Mouse (Mus musculus) cerebellum, adult 2 months (tissue): Measurements from ENCODE around the gene Ccdc78. TPM values are rescaled to one million over a fixed set of nuclear protein-coding genes. Genes with fewer than 3 reads are reported as not detected.

Experiments
- DNase-seq, 2 experiments: peaks; one replicate each; pipeline ENCODE4 v3.0.0; 2021
- H3K27ac ChIP-seq: fragments of 200-500 bp; 2 replicates; pipeline ENCODE4 v1.5.1; 2012; ENCODE audit warnings: low read length, control low read depth, inconsistent platforms; ENCODE audit not compliant: insufficient read depth
- H3K27me3 ChIP-seq: fragments of 200-500 bp; 2 replicates; pipeline ENCODE4 v1.6.1; 2012; ENCODE audit warnings: inconsistent platforms, mild to moderate bottlenecking, low read length, moderate library complexity; ENCODE audit not compliant: control insufficient read depth, insufficient read depth
- H3K4me1 ChIP-seq: fragments of 200-500 bp; 2 replicates; pipeline ENCODE4 v1.6.1; 2011; ENCODE audit warnings: low read length; ENCODE audit not compliant: control insufficient read depth, insufficient read depth
- H3K4me3 ChIP-seq: fragments of 200-500 bp; replicated peaks from 2 replicates; pipeline ENCODE3; 2011; ENCODE audit warnings: mild to moderate bottlenecking, low read depth, low read length, control low read depth; ENCODE audit not compliant: insufficient read depth
- CTCF ChIP-seq: fragments of 200-500 bp; IDR thresholded peaks from 2 replicates; pipeline ENCODE4 v1.5.1; 2011; ENCODE audit warnings: low read depth, mild to moderate bottlenecking, control low read depth, low read length, moderate library complexity, borderline replicate concordance; ENCODE audit not compliant: insufficient read depth
- POLR2A ChIP-seq: fragments of 200-500 bp; IDR thresholded peaks from 2 replicates; pipeline ENCODE4 v1.6.1; 2011; ENCODE audit warnings: low read length, control low read depth, borderline replicate concordance; ENCODE audit not compliant: insufficient read depth
- WGBS: fragments of 180-500 bp; shearing (Covaris S2); methylation state at CpG from one replicate; pipeline ENCODE4 v1.1.7; 2018; 5-methylcytosine and 5-hydroxymethylcytosine counted together
- polyA plus RNA-seq: library from polyadenylated mRNA; depleted of rRNA; stranded (reverse); fragments of >200 nt; gene quantifications from 2 replicates; pipeline ENCODE4 v1.2.3, GENCODE M21; 2012

The Ccdc78 gene
- polyA plus RNA-seq, 1 experiment, result 0.47 TPM

GRCm38 (mm10) chr17:25823452-25823851 lies 37.1 kb downstream of the Ccdc78 start, which contains the start of gene Wdr24:
Wdr24 (plus strand) TSS chr17:25823627.
- H3K4me3 ChIP-seq, result peak within 1 kb of the TSS; percentile 80
- no peak for TF ChIP-seq CTCF
- TF ChIP-seq POLR2A, result peak; percentile 77; the same call in 1 of the 2 replicates
- H3K27ac ChIP-seq, result peak within 1 kb of the TSS; percentile 31; the same call in 1 of the 2 replicates
- DNase-seq, result peak; percentile 85 to 86
- no peaks in the 10 kb centered on the region for H3K27me3 ChIP-seq
- peaks cover 12% of the 10 kb centered on the region for H3K4me1 ChIP-seq
- under 1% methylated on average over 18 of the region's 18 CpGs for WGBS

- peak overlapping the region; percentile 80 for H3K4me3 ChIP-seq
- H3K27me3 ChIP-seq, result no peaks in the 10 kb centered on the region
- peaks cover 14% of the 10 kb centered on the region for H3K4me1 ChIP-seq
- no peak for DNase-seq
- no peak overlapping the region for H3K27ac ChIP-seq
- WGBS, result 68% methylated on average over 17 of the region's 17 CpGs
- TF ChIP-seq POLR2A, result no peak
Observed at GRCm38 (mm10) chr17:25824362-25825142, 38.2 kb downstream of the Ccdc78 start.

- TF ChIP-seq POLR2A (no peak), CTCF (no peak)
- Histone ChIP-seq H3K27me3 (no peaks in the 10 kb centered on the region), H3K4me3 (no peak overlapping the region), H3K27ac (no peak overlapping the region), H3K4me1 (peaks cover 17% of the 10 kb centered on the region)
- WGBS, result 81% methylated on average over 6 of the region's 6 CpGs
- DNase-seq, result no peak
Observed at GRCm38 (mm10) chr17:25825311-25825710, 38.9 kb downstream of the Ccdc78 start.

GRCm38 (mm10) chr17:25825984-25826570 lies 39.7 kb downstream of the Ccdc78 start:
- DNase-seq, result no peak
- TF ChIP-seq CTCF, result no peak
- TF ChIP-seq POLR2A, result no peak
- WGBS, result 90% methylated on average over 27 of the region's 27 CpGs
- peaks cover 24% of the 10 kb centered on the region for H3K4me1 ChIP-seq
- H3K27ac ChIP-seq, result no peak overlapping the region
- H3K27me3 ChIP-seq, result no peaks in the 10 kb centered on the region
- H3K4me3 ChIP-seq, result no peak overlapping the region

GRCm38 (mm10) chr17:25827011-25827410 lies 40.6 kb downstream of the Ccdc78 start:
- no peak overlapping the region for H3K27ac ChIP-seq
- no peak overlapping the region for H3K4me3 ChIP-seq
- no peaks in the 10 kb centered on the region for H3K27me3 ChIP-seq
- TF ChIP-seq CTCF (no peak), POLR2A (no peak)
- WGBS, result 92% methylated on average over 13 of the region's 13 CpGs
- H3K4me1 ChIP-seq, result peaks cover 33% of the 10 kb centered on the region
- DNase-seq, result no peak

- Histone ChIP-seq H3K4me3 (no peak overlapping the region), H3K4me1 (peaks cover 33% of the 10 kb centered on the region), H3K27ac (no peak overlapping the region), H3K27me3 (no peaks in the 10 kb centered on the region)
- WGBS, result 76% methylated on average over 22 of the region's 22 CpGs
- TF ChIP-seq CTCF, result no peak
- no peak for TF ChIP-seq POLR2A
- DNase-seq, result no peak
Observed at GRCm38 (mm10) chr17:25827546-25828222, 41.3 kb downstream of the Ccdc78 start.

DNA sequence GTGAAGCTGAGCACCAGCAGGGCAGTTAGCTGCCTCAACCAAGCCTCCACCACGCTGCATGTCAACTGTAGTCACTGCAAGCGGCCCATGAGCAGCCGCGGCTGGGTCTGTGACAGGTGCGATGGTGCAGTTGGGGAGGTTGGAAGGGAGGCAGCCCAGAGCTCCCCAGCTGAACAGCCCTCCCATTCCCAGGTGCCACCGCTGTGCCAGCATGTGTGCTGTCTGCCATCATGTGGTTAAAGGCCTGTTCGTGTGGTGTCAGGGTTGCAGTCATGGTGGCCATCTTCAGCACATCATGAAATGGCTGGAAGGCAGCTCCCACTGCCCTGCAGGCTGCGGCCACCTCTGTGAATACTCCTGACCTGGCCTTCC lies 41.8 kb downstream of the Ccdc78 start:
- no peak for DNase-seq
- peak overlapping the region; percentile 92 for H3K4me3 ChIP-seq
- no peaks in the 10 kb centered on the region for H3K27me3 ChIP-seq
- 66% methylated on average over 8 of the region's 8 CpGs for WGBS
- TF ChIP-seq POLR2A (no peak), CTCF (no peak)
- peaks cover 33% of the 10 kb centered on the region for H3K4me1 ChIP-seq
- H3K27ac ChIP-seq, result peak overlapping the region; percentile 6; the same call in 1 of the 2 replicates
